Comparison of ENCODE assay signal across 12 mouse cellular contexts in the genomic region with DNA sequence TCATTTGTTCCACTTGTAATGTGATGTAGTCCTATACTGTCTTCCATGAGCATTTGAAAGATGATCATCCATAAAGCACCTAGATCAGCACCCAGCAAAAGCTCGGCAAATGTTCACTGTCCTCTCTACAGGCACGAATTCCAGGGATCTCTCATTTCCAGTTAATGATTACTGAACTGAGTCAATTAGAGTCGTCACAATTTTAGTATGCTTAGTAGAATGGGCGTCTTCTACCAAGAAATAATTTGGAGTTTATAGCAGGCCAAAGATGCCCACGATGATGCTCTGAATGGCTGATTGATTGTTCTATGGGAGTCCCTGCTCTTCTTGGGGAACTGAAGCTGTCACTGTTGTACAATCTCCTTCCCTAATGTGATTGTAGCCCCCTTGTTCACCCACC. TPM values are rescaled to one million over a fixed set of nuclear protein-coding genes. Genes with fewer than 3 reads are reported as not detected.
"Had no signal": no experiment of that assay in that cellular context is flagged by ENCODE, and none has a peak within 500 bp of the region (broad histone marks: within the 10 kb centered on the region; RNA-seq: fewer than 3 reads in every experiment).

No protein-coding gene starts in this region.

RNA-seq across cellular contexts. Expression of a gene that starts 20.1 kb away (rescaled TPM):
- total RNA-seq: neutrophil, adult 5-6 weeks had no signal
- polyA plus RNA-seq: neural tube, embryonic 14.5 days; neural tube, embryonic 15.5 days; spleen, adult 2 months; stomach, embryonic 14.5 days; stomach, embryonic 15.5 days; stomach, embryonic 16.5 days; stomach, postnatal 0 days; thymus, postnatal 0 days; urinary bladder, adult 2 months had no signal

RNA-seq across cellular contexts. Expression of a gene that starts 27.9 kb away (rescaled TPM):
- total RNA-seq: neutrophil, adult 5-6 weeks had no signal
- polyA plus RNA-seq: small intestine, adult 2 months; spleen, adult 2 months; stomach, embryonic 14.5 days; stomach, embryonic 15.5 days; stomach, embryonic 16.5 days; stomach, postnatal 0 days; thymus, adult 2 months; urinary bladder, adult 2 months had no signal

RNA-seq across cellular contexts. Expression of a gene that starts 55.3 kb away (rescaled TPM):
- total RNA-seq: neutrophil, adult 5-6 weeks had no signal
- polyA plus RNA-seq: neural tube, embryonic 14.5 days; neural tube, embryonic 15.5 days; spleen, adult 2 months; stomach, embryonic 14.5 days; stomach, embryonic 15.5 days; stomach, embryonic 16.5 days; urinary bladder, adult 2 months had no signal
